Mouse (Mus musculus): ENCODE results near the gene P2rx4. TPM values are rescaled to one million over a fixed set of nuclear protein-coding genes. Genes with fewer than 3 reads are reported as not detected.

Gene P2rx4
- total and polyA plus RNA-seq, 2 experiments from 2014 or later, result 22.3 to 54.2 TPM

DNA sequence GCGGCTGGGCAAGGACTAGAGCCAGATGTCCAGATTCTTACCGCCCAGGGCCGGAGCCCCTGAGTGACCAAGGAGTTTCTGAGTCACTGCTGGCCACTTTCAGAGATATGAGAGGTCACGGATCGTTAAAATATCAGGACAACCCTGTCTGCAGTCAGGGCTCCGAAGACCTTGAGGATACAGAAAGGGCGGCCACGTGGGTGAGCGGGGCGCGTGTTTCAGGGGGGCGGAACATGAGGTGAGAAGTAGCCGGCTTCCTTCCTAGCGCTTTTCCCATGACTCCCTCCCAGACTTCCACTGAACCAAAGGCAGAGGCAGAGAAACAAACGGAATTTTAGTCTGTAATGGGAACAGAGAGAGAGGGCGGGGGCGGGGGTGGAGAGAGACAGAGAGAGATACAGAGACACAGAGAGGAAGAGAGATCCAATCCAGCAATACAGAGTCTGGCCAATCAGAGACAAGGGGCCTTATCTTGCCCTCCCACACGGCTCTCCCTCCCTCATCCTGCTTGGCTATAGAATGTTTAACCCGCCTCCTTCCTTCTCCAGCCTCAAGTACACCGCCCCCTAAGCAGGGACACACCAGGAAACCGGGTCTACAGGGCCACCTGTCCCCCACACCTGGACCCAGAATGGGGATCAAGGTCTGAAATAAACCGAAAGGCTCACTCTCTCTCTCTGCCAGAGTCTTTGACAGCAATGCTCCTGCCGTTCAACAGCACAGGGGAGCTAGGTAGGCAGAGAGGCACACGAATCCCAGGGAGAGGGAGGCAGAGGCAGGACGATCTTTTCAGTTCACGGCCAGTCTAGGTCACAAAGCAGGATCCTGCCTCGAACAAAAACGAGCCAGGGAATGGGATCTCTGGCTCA, 67.6 kb downstream of the P2rx4 start:
- no peak for TF ChIP-seq EP300 (IDR thresholded peaks at IDR 0.05; ENCODE audit: low read depth)
- no peak for TF ChIP-seq CTCF (IDR thresholded peaks at IDR 0.05; ENCODE audit: low read depth)
- Histone ChIP-seq H3K27me3 (ENCODE audit: control insufficient read depth, insufficient read depth, low read length) (no peaks in the 10 kb centered on the region), H3K36me3 (replicated peaks; ENCODE audit: control insufficient read depth, insufficient read depth, low read length) (no peaks in the 10 kb centered on the region), H3K27ac (ENCODE audit: low read depth) (peak overlapping the region; percentile 34; the same call in 1 of the 2 replicates), H3K9ac (replicated peaks; ENCODE audit: low read depth, low read length) (no peak overlapping the region), H3K9me3 (replicated peaks; ENCODE audit: control insufficient read depth, low read length) (no peaks in the 10 kb centered on the region), H3K4me1 (ENCODE audit: control insufficient read depth, insufficient read depth) (peaks cover 12% of the 10 kb centered on the region), H3K4me3 (ENCODE audit: low read depth, low read length) (no peak overlapping the region), H3K4me2 (ENCODE audit: low read depth, low read length) (peak overlapping the region; percentile 44; the same call in 1 of the 2 replicates)
- ATAC-seq (ENCODE audit: insufficient read depth, low read depth) (peak; percentile 25; the same call in 1 of the 2 replicates), DNase-seq (ENCODE audit: low spot score) (peak; percentile 72)
- WGBS, result 55% methylated on average over 28 of the region's 28 CpGs

DNA sequence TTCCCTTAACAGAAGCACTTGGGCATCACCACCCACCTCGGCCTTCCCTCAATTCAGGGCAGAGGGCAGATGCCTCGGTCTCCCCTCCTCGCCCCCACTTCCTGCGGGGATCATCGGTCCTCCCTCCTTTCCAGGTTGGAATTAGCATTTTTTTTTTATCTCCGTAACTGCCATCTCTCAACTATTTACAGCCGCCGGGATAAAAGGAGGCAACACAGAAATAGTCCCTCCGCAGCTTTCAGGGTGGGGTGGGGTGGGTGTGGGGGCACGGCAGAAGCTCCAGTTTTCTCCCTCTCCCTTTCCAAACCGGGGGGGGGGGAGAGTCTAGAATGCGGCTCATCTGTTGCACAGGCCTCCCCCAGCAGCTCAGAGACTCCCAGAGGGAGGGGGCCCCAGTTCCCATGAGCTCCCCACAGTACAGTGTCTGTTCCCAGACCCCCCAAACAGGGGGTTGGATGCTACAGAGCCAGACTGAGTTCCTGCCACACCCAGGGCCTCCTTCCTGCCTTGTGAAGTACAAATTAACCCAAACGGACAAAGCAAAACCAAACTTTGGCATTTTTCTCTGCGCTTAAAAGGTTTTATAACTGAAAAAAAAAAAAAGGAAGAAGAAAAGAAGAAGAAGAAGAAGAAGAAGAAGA, 68.4 kb downstream of the P2rx4 start:
- H3K27me3 ChIP-seq (ENCODE audit: control insufficient read depth, insufficient read depth, low read length), result no peaks in the 10 kb centered on the region
- no peak overlapping the region for H3K4me2 ChIP-seq (ENCODE audit: low read depth, low read length)
- no peak overlapping the region for H3K4me3 ChIP-seq (ENCODE audit: low read depth, low read length)
- peaks cover 9% of the 10 kb centered on the region for H3K4me1 ChIP-seq (ENCODE audit: control insufficient read depth, insufficient read depth)
- H3K9ac ChIP-seq (replicated peaks; ENCODE audit: low read depth, low read length), result no peak overlapping the region
- no peaks in the 10 kb centered on the region for H3K36me3 ChIP-seq (replicated peaks; ENCODE audit: control insufficient read depth, insufficient read depth, low read length)
- WGBS, result 70% methylated on average over 14 of the region's 14 CpGs
- ATAC-seq (ENCODE audit: insufficient read depth, low read depth), result no peak
- H3K9me3 ChIP-seq (replicated peaks; ENCODE audit: control insufficient read depth, low read length), result no peaks in the 10 kb centered on the region
- H3K27ac ChIP-seq (ENCODE audit: low read depth), result peak overlapping the region; percentile 34; the same call in 1 of the 2 replicates
- DNase-seq (ENCODE audit: low spot score), result no peak
- no peak for TF ChIP-seq CTCF (IDR thresholded peaks at IDR 0.05; ENCODE audit: low read depth)
- no peak for TF ChIP-seq EP300 (IDR thresholded peaks at IDR 0.05; ENCODE audit: low read depth)

DNA sequence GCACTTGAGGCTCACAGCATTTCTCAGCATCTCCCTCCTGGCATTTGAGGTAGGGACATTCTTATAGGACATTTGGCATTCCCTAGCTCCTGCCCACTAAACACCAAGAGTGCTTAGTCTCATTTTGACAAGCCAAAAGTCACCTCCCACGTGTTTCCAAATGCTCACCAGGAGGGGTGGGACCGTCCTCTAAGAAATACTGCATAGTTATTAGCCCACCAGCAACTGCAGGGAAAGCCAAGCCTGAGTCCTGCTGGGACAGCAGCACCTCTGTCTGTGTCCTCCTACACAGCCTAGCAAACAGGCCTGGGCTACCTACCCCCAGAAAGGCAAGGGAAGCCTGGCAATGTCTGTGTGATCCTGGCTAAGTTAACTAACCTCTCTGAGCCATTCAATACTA, 70.0 kb downstream of the P2rx4 start:
- peaks cover 6% of the 10 kb centered on the region; the same call in 1 of the 2 replicates for H3K4me1 ChIP-seq (ENCODE audit: control insufficient read depth, insufficient read depth)
- H3K36me3 ChIP-seq (replicated peaks; ENCODE audit: control insufficient read depth, insufficient read depth, low read length), result no peaks in the 10 kb centered on the region
- TF ChIP-seq CTCF (IDR thresholded peaks at IDR 0.05; ENCODE audit: low read depth), result no peak
- no peak for TF ChIP-seq EP300 (IDR thresholded peaks at IDR 0.05; ENCODE audit: low read depth)
- DNase-seq (ENCODE audit: low spot score) (no peak), ATAC-seq (ENCODE audit: insufficient read depth, low read depth) (no peak)
- H3K9me3 ChIP-seq (replicated peaks; ENCODE audit: control insufficient read depth, low read length), result no peaks in the 10 kb centered on the region
- H3K9ac ChIP-seq (replicated peaks; ENCODE audit: low read depth, low read length), result no peak overlapping the region
- H3K4me3 ChIP-seq (ENCODE audit: low read depth, low read length), result no peak overlapping the region
- H3K27me3 ChIP-seq (ENCODE audit: control insufficient read depth, insufficient read depth, low read length), result no peaks in the 10 kb centered on the region
- 55% methylated on average over 2 of the region's 2 CpGs for WGBS
- H3K27ac ChIP-seq (ENCODE audit: low read depth), result no peak overlapping the region
- H3K4me2 ChIP-seq (ENCODE audit: low read depth, low read length), result no peak overlapping the region

DNA sequence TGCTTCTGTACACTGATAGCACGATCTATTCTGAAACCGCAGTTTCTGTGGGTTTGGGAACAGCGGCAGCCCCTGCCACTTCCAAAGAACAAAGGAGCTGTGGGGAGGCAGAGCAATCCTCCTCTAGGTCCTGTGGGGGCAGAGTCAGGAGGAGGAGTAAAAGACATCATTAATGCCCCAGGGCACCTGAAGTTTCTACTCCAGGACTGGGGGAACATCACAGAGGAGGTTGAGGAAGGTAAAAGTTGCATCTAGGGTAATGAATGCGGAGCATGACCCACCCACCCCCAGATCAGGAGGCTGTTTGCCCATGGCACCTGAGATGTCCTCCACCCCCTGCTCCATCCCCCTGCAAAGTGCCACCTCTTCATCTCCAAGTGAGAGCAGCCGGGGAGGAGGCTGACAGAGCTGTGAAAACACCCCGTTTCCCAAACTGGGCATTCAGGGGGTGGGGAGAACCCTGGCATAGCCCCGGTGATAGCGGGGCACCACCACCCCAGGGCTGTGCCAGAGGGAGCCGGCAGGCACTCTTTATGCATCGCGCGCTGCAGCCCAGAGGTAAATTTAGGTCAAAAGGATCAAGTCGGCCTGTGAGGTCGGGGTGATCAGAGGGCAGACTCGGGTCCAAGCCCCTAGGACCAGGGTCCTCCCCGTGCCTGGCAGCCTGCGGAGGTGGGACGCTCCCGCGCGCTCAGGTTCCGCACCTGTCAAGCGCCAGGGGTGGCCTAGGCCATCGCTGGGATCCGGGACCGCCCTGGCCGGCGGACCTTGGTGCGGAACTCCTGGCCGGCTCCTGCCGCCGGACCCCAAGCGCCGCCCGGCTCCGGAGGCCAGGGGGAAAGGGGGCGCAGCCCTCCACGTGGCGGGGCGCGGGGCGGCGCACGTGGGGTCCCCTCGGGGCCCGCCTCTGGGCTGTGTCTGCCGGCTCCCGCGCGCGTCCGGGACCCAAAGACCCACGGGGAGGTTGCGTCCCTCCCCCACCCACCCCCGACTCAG, 71.2 kb downstream of the P2rx4 start:
- peak overlapping the region; percentile 81; the same call in 1 of the 2 replicates for H3K27ac ChIP-seq (ENCODE audit: low read depth)
- no peaks in the 10 kb centered on the region for H3K36me3 ChIP-seq (replicated peaks; ENCODE audit: control insufficient read depth, insufficient read depth, low read length)
- 4% methylated on average over 44 of the region's 55 CpGs for WGBS
- DNase-seq (ENCODE audit: low spot score) (no peak), ATAC-seq (ENCODE audit: insufficient read depth, low read depth) (peak; percentile 45)
- no peaks in the 10 kb centered on the region for H3K9me3 ChIP-seq (replicated peaks; ENCODE audit: control insufficient read depth, low read length)
- H3K9ac ChIP-seq (replicated peaks; ENCODE audit: low read depth, low read length), result peak overlapping the region; percentile 92
- no peaks in the 10 kb centered on the region for H3K27me3 ChIP-seq (ENCODE audit: control insufficient read depth, insufficient read depth, low read length)
- H3K4me2 ChIP-seq (ENCODE audit: low read depth, low read length), result peak overlapping the region; percentile 100
- H3K4me1 ChIP-seq (ENCODE audit: control insufficient read depth, insufficient read depth), result peaks cover 6% of the 10 kb centered on the region; the same call in 1 of the 2 replicates
- peak overlapping the region; percentile 94 for H3K4me3 ChIP-seq (ENCODE audit: low read depth, low read length)
- TF ChIP-seq EP300 (IDR thresholded peaks at IDR 0.05; ENCODE audit: low read depth), result no peak
- TF ChIP-seq CTCF (IDR thresholded peaks at IDR 0.05; ENCODE audit: low read depth), result no peak

Small RNAs within 50 kb of the gene (microRNA-seq; reads per million reads assigned to microRNA genes)
- gene Mir8115, result not detected

Other genes with a start within 250 kb of the P2rx4 start
- 2,277 and 2,295 TPM in 2 replicates for gene Atp2a2, start 205.3 kb upstream of the P2rx4 start, total RNA-seq (2014; rRNA removed; ENCODE audit: low replicate concordance)
- gene Atp2a2, start 205.3 kb upstream of the P2rx4 start, polyA plus RNA-seq (2015; fragmentation: Nextera tagmentation; extraction: Ambion mirVana), result 706 and 785 TPM in 2 replicates
- gene Ift81, start 93.0 kb upstream of the P2rx4 start, total RNA-seq (2014; rRNA removed; ENCODE audit: low replicate concordance), result 36.3 and 43.8 TPM in 2 replicates
- gene Ift81, start 93.0 kb upstream of the P2rx4 start, polyA plus RNA-seq (2015; fragmentation: Nextera tagmentation; extraction: Ambion mirVana), result 50.3 and 51.6 TPM in 2 replicates
- 2.7 and 4.4 TPM in 2 replicates for gene P2rx7, start 63.6 kb upstream of the P2rx4 start, total RNA-seq (2014; rRNA removed; ENCODE audit: low replicate concordance)
- gene P2rx7, start 63.6 kb upstream of the P2rx4 start, polyA plus RNA-seq (2015; fragmentation: Nextera tagmentation; extraction: Ambion mirVana), result 1.6 and 2.2 TPM in 2 replicates
- gene Camkk2, start 71.9 kb downstream of the P2rx4 start, total RNA-seq (2014; rRNA removed; ENCODE audit: low replicate concordance), result 9.3 and 24.0 TPM in 2 replicates
- gene Camkk2, start 71.9 kb downstream of the P2rx4 start, polyA plus RNA-seq (2015; fragmentation: Nextera tagmentation; extraction: Ambion mirVana), result 11.7 and 13.0 TPM in 2 replicates
- 380 and 418 TPM in 2 replicates for gene Anapc5, start 113.8 kb downstream of the P2rx4 start, total RNA-seq (2014; rRNA removed; ENCODE audit: low replicate concordance)
- 195 and 213 TPM in 2 replicates for gene Anapc5, start 113.8 kb downstream of the P2rx4 start, polyA plus RNA-seq (2015; fragmentation: Nextera tagmentation; extraction: Ambion mirVana)
- gene Rnf34, start 142.5 kb downstream of the P2rx4 start, total RNA-seq (2014; rRNA removed; ENCODE audit: low replicate concordance), result 20.2 and 23.4 TPM in 2 replicates
- gene Rnf34, start 142.5 kb downstream of the P2rx4 start, polyA plus RNA-seq (2015; fragmentation: Nextera tagmentation; extraction: Ambion mirVana), result 24.9 and 28.4 TPM in 2 replicates

All from heart, postnatal 0 days (tissue).